Mouse (Mus musculus) bone marrow, adult 2 months (tissue): ENCODE measurements around the gene Pald1.

Experiments used
- CTCF ChIP-seq: fragments of 200-500 bp; IDR thresholded peaks from 2 replicates; pipeline ENCODE4 v1.5.1; 2011; ENCODE audit warnings: low read length, control low read depth; ENCODE audit not compliant: control insufficient read depth, insufficient read depth
- POLR2A ChIP-seq: fragments of 200-500 bp; IDR thresholded peaks from 2 replicates; pipeline ENCODE4 v1.6.1; 2011; ENCODE audit warnings: low read depth, mild to moderate bottlenecking, control low read depth, low read length, borderline replicate concordance; ENCODE audit not compliant: control insufficient read depth

GRCm38 (mm10) chr10:61305928-61306590 is 77.3 kb downstream of the Pald1 start:
- no peak for TF ChIP-seq CTCF
- no peak for TF ChIP-seq POLR2A
